Mouse (Mus musculus) lung, adult 18-20 months (tissue): ENCODE measurements around the gene Bdh1.

Experiments
- DNase-seq, 2 experiments: peaks; one replicate each; pipeline ENCODE4 v3.0.0; 2022; ENCODE audit warnings: mixed read lengths in 2 of 2

The Bdh1 gene

GRCm38 (mm10) chr16:31506665-31507456 is 84.8 kb downstream of the Bdh1 start:
- peak; percentile 69 to 83 for DNase-seq

- DNase-seq, result peak; percentile 40 to 71
These were observed 85.3 kb downstream of the Bdh1 start for GRCm38 (mm10) chr16:31507457-31507755.

- peak; percentile 52 to 72 for DNase-seq
These were observed 85.9 kb downstream of the Bdh1 start for GRCm38 (mm10) chr16:31507794-31508526.
